Mouse (Mus musculus): Measurements from ENCODE around the gene Pm20d1.

Pm20d1 gene

DNA sequence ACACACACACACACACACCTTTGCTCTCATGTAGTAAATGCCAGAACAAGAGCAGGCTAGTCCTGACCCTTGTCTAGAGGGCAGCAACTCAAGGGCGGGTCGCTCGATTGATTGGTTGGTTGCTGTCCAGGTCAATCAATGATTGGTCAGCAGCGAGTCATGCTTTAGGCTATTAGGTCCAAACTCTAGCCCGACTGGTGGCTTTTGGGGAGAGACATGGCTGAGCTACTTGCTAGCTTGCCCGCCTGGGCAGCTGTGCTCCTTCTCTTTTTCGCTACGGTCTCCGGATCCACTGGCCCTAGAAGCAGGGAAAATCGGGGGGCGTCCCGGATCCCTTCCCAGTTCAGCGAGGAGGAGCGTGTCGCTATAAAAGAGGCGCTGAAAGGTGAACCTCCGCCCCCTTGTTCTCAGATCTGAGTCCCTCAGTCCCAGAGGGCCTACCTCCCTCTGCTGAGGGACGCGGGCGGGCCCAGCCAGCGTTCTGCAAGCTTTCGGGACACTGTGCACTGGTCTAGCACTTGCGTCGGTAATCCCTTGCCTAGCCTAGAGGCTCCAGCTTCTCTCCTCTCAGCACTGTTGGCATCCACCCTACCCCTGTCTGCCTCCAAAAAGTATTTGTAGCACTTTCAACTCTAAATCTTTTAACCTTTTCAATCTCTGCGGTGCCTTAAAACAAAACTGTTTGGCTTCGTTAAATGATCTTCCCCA is at the start of gene Pm20d1:
TSS of gene Pm20d1 (plus strand) at position 180 of the 708 bp plus-strand sequence.
- no peak for DNase-seq (ENCODE audit: low read depth)

DNA sequence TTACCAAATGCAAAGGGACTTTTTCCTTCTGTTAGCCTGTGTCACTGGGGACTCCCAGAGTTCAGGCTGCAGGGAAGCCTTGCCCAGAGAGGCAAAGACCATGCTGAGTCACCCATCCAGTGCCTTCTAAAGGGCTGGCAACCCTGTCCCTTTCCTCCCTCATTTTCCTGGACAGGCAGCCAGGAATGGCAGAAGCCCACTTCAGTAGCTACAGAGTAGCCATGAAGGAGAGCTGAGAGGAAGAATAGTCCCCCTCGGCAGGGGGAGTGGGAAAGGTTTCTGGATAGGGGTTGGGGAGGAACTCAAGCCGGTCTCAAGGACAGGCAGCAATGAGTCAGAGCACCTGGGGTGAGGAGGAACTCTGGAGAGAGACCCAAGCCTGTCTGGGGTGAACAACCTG is 49.4 kb upstream of the Pm20d1 start:
- DNase-seq (ENCODE audit: low read depth), result peak; percentile 56

GRCm38 (mm10) chr1:131748636-131749035 is 48.5 kb upstream of the Pm20d1 start:
- DNase-seq (ENCODE audit: low read depth), result no peak

DNA sequence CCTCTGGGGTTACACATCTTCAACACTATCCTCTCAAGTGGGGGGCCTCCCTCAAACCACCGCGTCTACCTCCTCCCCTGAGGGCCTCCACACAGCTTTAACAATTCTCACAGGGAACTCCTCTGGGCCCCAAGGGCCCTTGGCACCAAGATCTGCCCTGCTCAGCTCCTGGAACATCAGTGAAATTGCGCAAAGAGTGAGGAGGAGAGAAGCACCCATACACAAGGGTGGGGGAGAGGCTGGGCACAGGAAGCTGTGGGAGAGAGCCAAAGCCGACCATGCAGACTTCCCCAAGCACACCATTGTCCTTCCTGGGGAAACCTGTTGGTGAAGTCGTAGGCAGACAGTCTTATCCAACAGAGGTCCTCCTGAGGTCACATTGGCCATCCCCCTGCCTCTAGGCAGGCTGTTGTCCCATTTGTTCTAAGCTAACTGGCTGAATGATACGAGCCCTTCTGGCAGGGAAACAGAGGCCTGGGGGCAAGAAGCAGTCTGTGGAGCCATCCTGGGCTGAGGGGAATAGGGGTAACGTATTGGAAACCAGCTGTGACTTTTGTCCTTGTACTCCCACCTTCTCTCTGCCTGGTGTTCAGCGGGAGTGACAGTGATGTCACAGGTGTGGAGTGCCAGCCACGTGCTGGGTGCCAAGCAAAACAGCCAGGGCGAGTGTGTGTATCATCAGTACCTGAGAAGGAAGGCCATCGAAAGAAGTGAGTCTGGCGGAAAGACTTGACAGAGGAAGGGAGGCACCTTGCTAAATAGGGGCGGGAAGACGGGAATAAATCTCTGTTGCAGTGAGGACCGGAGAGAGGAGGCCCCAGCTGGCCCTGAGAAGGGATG is 47.3 kb upstream of the Pm20d1 start:
- DNase-seq (ENCODE audit: low read depth), result no peak

DNA sequence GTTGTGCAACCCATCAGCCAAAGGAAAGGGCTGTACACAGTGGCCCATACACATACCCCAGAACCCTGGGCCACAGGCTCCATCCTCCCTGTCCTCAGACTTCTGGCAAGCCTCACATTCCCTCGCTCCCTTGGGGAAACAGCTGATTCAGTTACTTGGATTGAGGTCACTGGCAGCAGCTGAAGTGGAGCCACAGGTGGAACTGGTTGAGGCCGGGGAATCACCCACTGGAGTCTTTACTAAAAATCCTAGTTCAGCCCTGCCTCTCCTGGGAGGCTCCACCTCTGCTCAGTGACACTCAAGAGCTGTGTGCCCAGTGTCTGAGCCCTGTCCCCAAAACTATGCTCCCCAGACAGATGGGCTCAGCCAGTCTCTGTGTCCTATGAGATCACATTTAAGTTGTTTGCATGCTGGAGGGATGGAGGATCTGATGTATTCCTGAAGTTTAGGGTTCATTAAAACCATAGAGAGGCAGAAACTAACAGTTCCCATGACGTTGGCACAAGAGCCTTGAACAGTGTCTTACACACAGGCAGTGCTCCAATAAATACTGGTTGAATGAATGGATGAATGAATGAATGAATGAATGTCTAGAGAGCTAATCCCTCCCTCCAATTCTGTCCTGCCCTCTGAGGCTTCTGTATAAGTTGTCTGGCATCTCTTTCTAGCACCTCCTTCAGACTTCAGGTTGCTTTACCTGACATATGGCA is 45.8 kb upstream of the Pm20d1 start:
- peak; percentile 56 for DNase-seq (ENCODE audit: low read depth)

- peak; percentile 68 for DNase-seq (ENCODE audit: low read depth)
These were observed 45.3 kb upstream of the Pm20d1 start for GRCm38 (mm10) chr1:131751891-131752311.

DNA sequence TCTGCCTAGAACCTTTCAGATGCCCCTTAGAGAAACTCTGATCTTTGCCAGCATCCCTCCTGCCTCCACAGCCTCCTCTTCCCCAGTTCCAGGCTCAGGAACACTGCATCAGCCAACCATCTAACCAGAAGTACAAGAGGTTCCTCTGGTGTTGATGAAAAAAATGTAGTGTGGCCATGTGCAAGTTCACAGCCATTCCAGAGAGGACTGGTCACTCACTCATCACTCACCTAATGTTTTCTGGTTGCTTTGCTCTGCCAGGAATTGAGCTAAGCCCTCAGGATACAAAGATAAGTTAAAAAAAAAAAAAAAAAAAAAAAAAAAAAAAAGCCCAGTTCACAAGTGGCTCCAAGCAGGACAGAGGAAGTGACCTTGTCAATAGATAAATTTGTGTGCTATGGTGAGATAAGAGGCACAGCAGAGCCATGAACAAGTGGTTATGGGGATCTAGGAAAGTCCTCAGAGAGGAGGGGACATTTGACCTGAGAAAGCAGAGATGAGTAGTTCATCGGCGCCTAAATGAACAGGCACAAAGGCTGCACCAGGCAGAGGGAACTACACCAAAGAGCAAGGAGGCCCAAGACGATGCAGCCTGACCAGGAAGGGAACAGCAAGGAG is 42.9 kb upstream of the Pm20d1 start:
- DNase-seq (ENCODE audit: low read depth), result no peak

GRCm38 (mm10) chr1:131754916-131755315 is 42.3 kb upstream of the Pm20d1 start:
- no peak for DNase-seq (ENCODE audit: low read depth)

- DNase-seq (ENCODE audit: low read depth), result no peak
These were observed 40.0 kb upstream of the Pm20d1 start for GRCm38 (mm10) chr1:131757211-131757610.

DNA sequence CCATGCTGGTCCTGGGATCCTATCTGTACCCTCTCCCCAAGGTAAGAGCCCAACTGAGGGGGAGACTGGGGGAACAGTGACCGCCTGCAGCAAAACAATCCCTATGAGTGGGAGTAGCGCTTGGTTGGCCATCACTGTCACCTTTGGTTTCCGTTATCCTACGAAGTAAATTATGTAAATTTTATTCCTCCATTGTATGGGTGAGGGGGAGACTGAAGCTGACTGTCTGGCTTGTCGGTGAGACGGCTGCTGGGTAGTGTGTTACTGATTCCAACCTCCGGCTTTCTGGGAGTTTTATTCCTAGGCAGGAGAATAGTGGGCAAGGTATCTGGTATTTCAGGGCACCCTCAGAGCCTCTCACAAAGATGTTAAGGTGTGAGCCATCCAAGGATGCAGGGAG is 38.4 kb upstream of the Pm20d1 start:
- DNase-seq (ENCODE audit: low read depth), result no peak

GRCm38 (mm10) chr1:131759667-131760427 is 37.3 kb upstream of the Pm20d1 start:
- DNase-seq (ENCODE audit: low read depth), result no peak

DNA sequence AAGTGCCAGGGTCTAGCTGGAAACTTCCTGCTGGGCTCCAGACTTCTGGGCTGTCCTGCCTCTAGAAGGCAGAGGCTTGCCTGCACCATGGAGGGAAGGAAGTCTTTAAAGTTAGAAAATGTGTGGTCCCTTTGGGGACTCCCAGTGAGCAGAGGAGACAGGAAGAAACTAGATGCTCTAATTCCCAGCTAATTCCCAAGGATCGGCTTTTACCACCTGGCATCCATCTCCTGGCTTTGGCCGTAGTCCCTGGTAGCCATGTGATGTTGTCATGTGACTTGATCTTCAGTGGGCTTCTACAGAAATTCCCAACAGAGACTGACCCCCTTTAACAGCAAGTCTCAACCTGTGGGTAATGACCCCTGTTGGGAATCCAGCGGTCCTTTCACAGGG is 36.8 kb upstream of the Pm20d1 start:
- DNase-seq (ENCODE audit: low read depth), result no peak

- peak; percentile 44 for DNase-seq (ENCODE audit: low read depth)
These were observed 35.9 kb upstream of the Pm20d1 start for GRCm38 (mm10) chr1:131761079-131761831.

DNA sequence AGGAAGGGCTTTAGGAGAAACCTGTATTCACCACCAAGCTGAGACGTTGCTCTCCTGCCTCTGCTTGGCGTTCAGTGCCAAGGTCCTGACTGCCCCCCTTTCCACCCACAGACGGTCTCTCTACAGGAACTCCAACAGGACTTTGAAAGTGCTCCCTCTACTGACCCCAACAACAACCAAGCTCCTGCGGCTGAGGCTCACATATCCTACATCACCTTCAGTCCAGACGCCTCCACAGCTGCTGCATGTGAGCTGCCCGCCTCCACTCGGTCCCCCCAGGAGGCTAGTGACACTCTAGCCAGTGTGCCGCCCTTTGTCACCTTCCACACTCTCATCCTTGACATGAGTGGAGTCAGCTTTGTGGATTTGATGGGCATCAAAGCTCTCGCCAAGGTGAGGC is 33.5 kb upstream of the Pm20d1 start:
- DNase-seq (ENCODE audit: low read depth), result no peak

- no peak for DNase-seq (ENCODE audit: low read depth)
These were observed 32.4 kb upstream of the Pm20d1 start for GRCm38 (mm10) chr1:131764581-131765338.

- peak; percentile 90 for DNase-seq (ENCODE audit: low read depth)
These were observed 31.7 kb upstream of the Pm20d1 start for GRCm38 (mm10) chr1:131765357-131766001.

GRCm38 (mm10) chr1:131769296-131769695 is 27.9 kb upstream of the Pm20d1 start:
- no peak for DNase-seq (ENCODE audit: low read depth)

DNA sequence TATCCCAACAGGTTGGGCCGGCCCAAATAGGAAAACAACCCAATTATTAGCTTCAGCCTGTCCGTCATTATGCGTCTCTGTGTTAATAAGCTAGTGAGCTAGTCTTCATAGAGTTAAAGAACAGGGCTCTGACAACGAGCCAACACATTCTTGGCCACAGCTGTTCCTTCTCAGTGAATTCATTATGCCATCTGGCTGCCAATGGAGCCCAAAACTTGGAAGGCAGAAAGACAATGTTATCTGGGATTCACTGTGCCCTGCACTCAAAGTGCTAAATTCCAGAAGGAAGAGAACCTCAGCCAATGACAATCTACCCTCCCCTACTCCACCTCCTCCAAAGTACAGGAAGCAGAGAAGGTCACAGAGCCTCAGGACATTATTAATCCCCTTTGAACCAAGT is 26.5 kb upstream of the Pm20d1 start:
- DNase-seq (ENCODE audit: low read depth), result peak; percentile 38

DNA sequence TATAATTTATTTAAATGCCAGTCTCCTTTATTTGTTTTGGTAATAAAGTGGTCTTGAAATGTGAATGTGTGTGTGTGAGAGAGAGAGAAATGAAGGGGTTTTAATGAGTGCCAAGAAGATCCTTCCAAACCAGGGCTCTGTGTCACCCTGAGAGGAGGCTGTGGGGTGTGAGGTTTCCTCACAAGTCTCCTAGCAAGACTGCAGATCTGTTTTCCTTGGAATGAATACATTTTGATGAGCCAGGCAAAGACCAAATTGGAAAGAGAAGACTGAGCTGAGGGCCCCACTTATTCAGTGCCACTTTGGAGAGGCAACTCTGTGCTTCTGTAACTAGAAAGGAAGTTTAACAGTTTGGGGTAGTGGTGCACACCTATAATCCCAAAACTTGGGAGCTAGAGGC is 25.7 kb upstream of the Pm20d1 start:
- no peak for DNase-seq (ENCODE audit: low read depth)
